Mouse (Mus musculus): Measurements from ENCODE around the gene Sf1.

- TF ChIP-seq POLR2A (IDR thresholded peaks at IDR 0.05; ENCODE audit: borderline replicate concordance, extremely low read depth, insufficient read depth, insufficient read length, poor library complexity, severe bottlenecking): no peak
- TF ChIP-seq CTCF (IDR thresholded peaks at IDR 0.05; ENCODE audit: borderline replicate concordance, extremely low read depth, insufficient read depth, insufficient read length): no peak
Observed at GRCm38 (mm10) chr19:6418984-6419692, 55.6 kb downstream of the Sf1 start.
